Mouse (Mus musculus) heart, embryonic 15.5 days (tissue): ENCODE data around the gene Tvp23b. TPM values are rescaled to one million over a fixed set of nuclear protein-coding genes. Genes with fewer than 3 reads are reported as not detected.

Source experiments
- ATAC-seq: fragments of 200-750 bp; cut with Nextera tagmentation; replicated peaks from 2 replicates; pipeline ENCODE4 v1.8.0; 2017; ENCODE audit warnings: low read depth, moderate TSS enrichment; ENCODE audit not compliant: insufficient number of reproducible peaks, insufficient read depth, low FRiP score
- H3K27ac ChIP-seq: fragments of 300-500 bp; sonication (generic); 2 replicates; pipeline ENCODE4 v1.5.1; 2015; ENCODE audit warnings: mild to moderate bottlenecking, inconsistent platforms
- H3K27me3 ChIP-seq: fragments of 300-500 bp; sonication (generic); 2 replicates; pipeline ENCODE4 v1.6.1; 2015; ENCODE audit warnings: inconsistent platforms
- H3K36me3 ChIP-seq: fragments of 300-500 bp; sonication (generic); 2 replicates; pipeline ENCODE4 v1.6.1; 2015; ENCODE audit warnings: mild to moderate bottlenecking, inconsistent platforms
- H3K4me1 ChIP-seq: fragments of 300-500 bp; sonication (generic); replicated peaks from 2 replicates; pipeline ENCODE4 v1.6.1; 2015; ENCODE audit warnings: inconsistent platforms
- H3K4me2 ChIP-seq: fragments of 300-500 bp; sonication (generic); 2 replicates; pipeline ENCODE4 v1.6.1; 2015; ENCODE audit warnings: inconsistent platforms, mild to moderate bottlenecking, moderate library complexity
- H3K4me3 ChIP-seq: fragments of 300-500 bp; sonication (generic); 2 replicates; pipeline ENCODE4 v1.5.1; 2015; ENCODE audit warnings: mild to moderate bottlenecking, inconsistent platforms
- H3K9ac ChIP-seq: fragments of 300-500 bp; sonication (generic); 2 replicates; pipeline ENCODE4 v1.6.1; 2015; ENCODE audit warnings: mild to moderate bottlenecking, inconsistent platforms
- H3K9me3 ChIP-seq: fragments of 300-500 bp; sonication (generic); replicated peaks from 2 replicates; pipeline ENCODE4 v1.6.1; 2016; ENCODE audit warnings: inconsistent platforms
- WGBS: fragments of 180-500 bp; shearing (Covaris S2); methylation state at CpG from one replicate; pipeline ENCODE4 v1.1.7; 2015; ENCODE audit warnings: mixed read lengths; 5-methylcytosine and 5-hydroxymethylcytosine counted together
- polyA plus RNA-seq: library from polyadenylated mRNA; unstranded; fragments of >200 nt; fragmentation: Nextera tagmentation; extraction: Ambion mirVana; gene quantifications from 2 replicates; pipeline ENCODE4 v1.2.1, GENCODE M21; 2015

Tvp23b gene
- polyA plus RNA-seq, 1 experiment from 2014 or later = 45.8 TPM

GRCm38 (mm10) chr11:62945514-62945913 is 66.3 kb downstream of the Tvp23b start:
- no peak for ATAC-seq
- H3K27ac ChIP-seq = no peak overlapping the region
- no peaks in the 10 kb centered on the region for H3K36me3 ChIP-seq
- H3K4me1 ChIP-seq = no peaks in the 10 kb centered on the region
- no peak overlapping the region for H3K4me3 ChIP-seq
- H3K4me2 ChIP-seq = no peak overlapping the region
- H3K9me3 ChIP-seq = no peaks in the 10 kb centered on the region
- 71% methylated on average over 4 of the region's 4 CpGs for WGBS
- H3K27me3 ChIP-seq = no peaks in the 10 kb centered on the region
- H3K9ac ChIP-seq = no peak overlapping the region

- no peaks in the 10 kb centered on the region for H3K36me3 ChIP-seq
- H3K27ac ChIP-seq = no peak overlapping the region
- ATAC-seq = no peak
- H3K27me3 ChIP-seq = no peaks in the 10 kb centered on the region
- WGBS = 89% methylated on average over 1 of the region's 1 CpGs
- H3K4me3 ChIP-seq = no peak overlapping the region
- H3K4me2 ChIP-seq = no peak overlapping the region
- H3K4me1 ChIP-seq = no peaks in the 10 kb centered on the region
- H3K9me3 ChIP-seq = no peaks in the 10 kb centered on the region
- H3K9ac ChIP-seq = no peak overlapping the region
These were observed 70.3 kb downstream of the Tvp23b start for GRCm38 (mm10) chr11:62949548-62949947.

GRCm38 (mm10) chr11:62951012-62951411 is 71.8 kb downstream of the Tvp23b start, which contains the start of gene Cdrt4:
TSS of gene Cdrt4 (plus strand) at chr11:62951193.
- H3K4me1 ChIP-seq = no peaks in the 10 kb centered on the region
- no peaks in the 10 kb centered on the region for H3K9me3 ChIP-seq
- no peak within 1 kb of the TSS for H3K9ac ChIP-seq
- 75% methylated on average over 3 of the region's 3 CpGs for WGBS
- H3K27me3 ChIP-seq = no peaks in the 10 kb centered on the region
- H3K36me3 ChIP-seq = no peaks in the 10 kb centered on the region
- no peak within 1 kb of the TSS for H3K4me3 ChIP-seq
- H3K4me2 ChIP-seq = no peak within 1 kb of the TSS
- H3K27ac ChIP-seq = no peak within 1 kb of the TSS
- ATAC-seq = no peak

- Histone ChIP-seq H3K4me3 (no peak overlapping the region), H3K27me3 (no peaks in the 10 kb centered on the region), H3K4me1 (no peaks in the 10 kb centered on the region), H3K4me2 (no peak overlapping the region), H3K9me3 (no peaks in the 10 kb centered on the region), H3K27ac (no peak overlapping the region), H3K36me3 (no peaks in the 10 kb centered on the region), H3K9ac (no peak overlapping the region)
- 65% methylated on average over 3 of the region's 3 CpGs for WGBS
- no peak for ATAC-seq
These were observed 75.5 kb downstream of the Tvp23b start for GRCm38 (mm10) chr11:62954766-62955165.

- Histone ChIP-seq H3K4me2 (no peak overlapping the region), H3K9me3 (no peaks in the 10 kb centered on the region), H3K9ac (no peak overlapping the region), H3K36me3 (no peaks in the 10 kb centered on the region), H3K4me3 (no peak overlapping the region), H3K27me3 (no peaks in the 10 kb centered on the region), H3K27ac (no peak overlapping the region), H3K4me1 (no peaks in the 10 kb centered on the region)
- no peak for ATAC-seq
- 81% methylated on average over 5 of the region's 5 CpGs for WGBS
These were observed 75.9 kb downstream of the Tvp23b start for GRCm38 (mm10) chr11:62955186-62955585.

GRCm38 (mm10) chr11:62955776-62956175 is 76.5 kb downstream of the Tvp23b start:
- no peaks in the 10 kb centered on the region for H3K36me3 ChIP-seq
- H3K27me3 ChIP-seq = no peaks in the 10 kb centered on the region
- H3K27ac ChIP-seq = no peak overlapping the region
- no peaks in the 10 kb centered on the region for H3K9me3 ChIP-seq
- H3K9ac ChIP-seq = no peak overlapping the region
- no peak overlapping the region for H3K4me3 ChIP-seq
- WGBS = 41% methylated on average over 6 of the region's 6 CpGs
- ATAC-seq = no peak
- no peak overlapping the region for H3K4me2 ChIP-seq
- no peaks in the 10 kb centered on the region for H3K4me1 ChIP-seq

GRCm38 (mm10) chr11:62957626-62958180 is 78.4 kb downstream of the Tvp23b start:
- no peak for ATAC-seq
- H3K27me3 ChIP-seq = no peaks in the 10 kb centered on the region
- no peaks in the 10 kb centered on the region for H3K4me1 ChIP-seq
- H3K9ac ChIP-seq = no peak overlapping the region
- no peaks in the 10 kb centered on the region for H3K36me3 ChIP-seq
- WGBS = 80% methylated on average over 8 of the region's 8 CpGs
- no peaks in the 10 kb centered on the region for H3K9me3 ChIP-seq
- H3K27ac ChIP-seq = no peak overlapping the region
- no peak overlapping the region for H3K4me3 ChIP-seq
- no peak overlapping the region for H3K4me2 ChIP-seq

GRCm38 (mm10) chr11:62963292-62963691 is 84.0 kb downstream of the Tvp23b start:
- no peak overlapping the region for H3K27ac ChIP-seq
- H3K27me3 ChIP-seq = no peaks in the 10 kb centered on the region
- ATAC-seq = no peak
- H3K9me3 ChIP-seq = no peaks in the 10 kb centered on the region
- no peak overlapping the region for H3K9ac ChIP-seq
- no peaks in the 10 kb centered on the region for H3K36me3 ChIP-seq
- 73% methylated on average over 4 of the region's 4 CpGs for WGBS
- H3K4me2 ChIP-seq = no peak overlapping the region
- H3K4me1 ChIP-seq = peaks cover 17% of the 10 kb centered on the region
- no peak overlapping the region for H3K4me3 ChIP-seq

- peaks cover 17% of the 10 kb centered on the region for H3K4me1 ChIP-seq
- peak overlapping the region; percentile 60 for H3K4me2 ChIP-seq
- no peak overlapping the region for H3K9ac ChIP-seq
- no peaks in the 10 kb centered on the region for H3K9me3 ChIP-seq
- no peak for ATAC-seq
- WGBS = 57% methylated on average over 3 of the region's 3 CpGs
- no peaks in the 10 kb centered on the region for H3K27me3 ChIP-seq
- H3K4me3 ChIP-seq = no peak overlapping the region
- no peaks in the 10 kb centered on the region for H3K36me3 ChIP-seq
- H3K27ac ChIP-seq = peak overlapping the region; percentile 89
These were observed 87.1 kb downstream of the Tvp23b start for GRCm38 (mm10) chr11:62966424-62966764.

Other genes starting within 250 kb of the Tvp23b start
- gene Lrrc75a, start 230.9 kb upstream of the Tvp23b start, polyA plus RNA-seq = 14.6 and 18.5 TPM in 2 replicates
- 44.7 and 49.1 TPM in 2 replicates for gene Mmgt2, start 230.8 kb upstream of the Tvp23b start, polyA plus RNA-seq
- gene Zfp287, start 147.6 kb upstream of the Tvp23b start, polyA plus RNA-seq = 4.6 and 5.1 TPM in 2 replicates
- not detected in 2 replicates for gene Gm10428, start 126.4 kb upstream of the Tvp23b start, polyA plus RNA-seq
- gene Zfp286, start 90.0 kb upstream of the Tvp23b start, polyA plus RNA-seq = 9.3 and 10.8 TPM in 2 replicates
- gene Trim16, start 59.2 kb upstream of the Tvp23b start, polyA plus RNA-seq = 4.9 and 8.3 TPM in 2 replicates
- 0.20 and 0.33 TPM in 2 replicates for gene Fbxw10, start 32.4 kb upstream of the Tvp23b start, polyA plus RNA-seq
- not detected in 2 replicates for gene Cdrt4, start 71.7 kb downstream of the Tvp23b start, polyA plus RNA-seq
- not detected in 2 replicates for gene Tekt3, start 182.2 kb downstream of the Tvp23b start, polyA plus RNA-seq
- gene Pmp22, start 249.5 kb downstream of the Tvp23b start, polyA plus RNA-seq = 107 and 133 TPM in 2 replicates